Mouse (Mus musculus): ENCODE measurements at regions not wholly inside any gene's neighbourhood (a gene's known extent, or its start where the extent isn't known, plus 50 kb on each side); places are given as distances from the start of the nearest gene placed in this dataset.

GRCm38 (mm10) chr13:35212276-35212675, 185.4 kb upstream of the Eci2 start:
- TF ChIP-seq CTCF (conservative IDR thresholded peaks at IDR 0.05; ENCODE audit: low read length) = no peak
- TF ChIP-seq NANOG (IDR thresholded peaks at IDR 0.05; ENCODE audit: borderline replicate concordance, low read length) = no peak
- TF ChIP-seq POU5F1 (IDR thresholded peaks at IDR 0.05; ENCODE audit: borderline replicate concordance, low read length) = no peak
